Mouse (Mus musculus): Measurements from ENCODE around the gene Art3.

Art3 gene

DNA sequence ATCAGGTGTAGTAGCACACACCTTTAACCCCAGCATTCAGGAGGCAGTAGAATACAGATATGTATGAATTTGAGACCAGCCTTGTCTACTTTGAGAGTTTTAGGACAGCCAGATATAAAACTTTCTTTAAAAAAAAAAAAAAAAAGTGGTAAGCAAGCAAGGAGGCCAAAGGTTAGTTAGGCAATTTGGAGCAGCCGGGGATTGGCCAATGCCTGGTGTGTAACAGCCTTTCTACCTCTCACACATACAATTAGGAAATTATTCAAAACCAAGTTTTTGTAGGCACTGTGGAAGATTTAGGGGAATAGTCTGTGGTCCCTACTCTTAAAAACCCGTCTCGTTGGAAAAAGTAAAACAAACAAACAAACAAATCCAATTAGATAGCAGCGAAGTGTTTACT lies 9.0 kb upstream of the Art3 start:
- TF ChIP-seq GATA4 (IDR thresholded peaks at IDR 0.05; ENCODE audit: insufficient replicate concordance, low read length) = no peak

DNA sequence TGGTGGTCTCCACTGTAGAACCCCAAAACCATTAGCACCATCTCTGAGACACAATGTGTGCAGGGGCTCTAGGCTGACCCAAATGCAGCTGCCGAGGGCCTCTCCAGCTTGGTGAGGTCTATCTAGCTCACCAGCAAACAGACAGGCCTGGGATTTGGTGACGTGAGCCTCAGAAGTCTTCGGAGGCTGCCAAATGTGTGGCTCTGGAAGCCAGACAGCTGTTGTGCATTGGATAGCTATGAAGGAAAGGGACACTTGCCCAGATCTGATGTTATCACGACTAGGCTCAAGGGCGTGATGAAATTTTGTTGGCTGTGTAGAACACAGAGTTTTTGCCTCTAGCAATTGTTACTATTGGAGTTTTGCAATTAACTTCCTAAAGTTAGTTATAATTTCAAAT lies 8.4 kb upstream of the Art3 start:
- no peak for TF ChIP-seq GATA4 (IDR thresholded peaks at IDR 0.05; ENCODE audit: insufficient replicate concordance, low read length)

DNA sequence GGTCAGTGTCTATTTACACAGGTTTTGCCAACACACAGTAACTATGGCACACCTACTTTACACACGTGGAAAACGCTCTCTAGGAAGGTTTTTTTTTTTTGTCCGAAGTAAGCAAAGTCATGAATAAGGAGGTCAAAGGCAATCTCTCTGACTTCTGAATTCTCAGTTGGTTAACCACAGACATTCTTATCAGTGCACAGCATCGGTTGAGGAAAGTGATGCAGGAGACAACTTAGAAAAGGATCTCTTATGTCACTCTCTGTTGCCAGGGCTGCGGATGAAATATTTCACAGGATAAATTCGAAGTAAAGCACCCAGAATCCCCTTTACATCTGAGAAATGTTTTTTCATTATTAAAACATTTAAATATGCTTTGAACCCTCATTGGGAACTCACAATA lies 4.3 kb upstream of the Art3 start:
- TF ChIP-seq GATA4 (IDR thresholded peaks at IDR 0.05; ENCODE audit: insufficient replicate concordance, low read length) = peak; percentile 47

DNA sequence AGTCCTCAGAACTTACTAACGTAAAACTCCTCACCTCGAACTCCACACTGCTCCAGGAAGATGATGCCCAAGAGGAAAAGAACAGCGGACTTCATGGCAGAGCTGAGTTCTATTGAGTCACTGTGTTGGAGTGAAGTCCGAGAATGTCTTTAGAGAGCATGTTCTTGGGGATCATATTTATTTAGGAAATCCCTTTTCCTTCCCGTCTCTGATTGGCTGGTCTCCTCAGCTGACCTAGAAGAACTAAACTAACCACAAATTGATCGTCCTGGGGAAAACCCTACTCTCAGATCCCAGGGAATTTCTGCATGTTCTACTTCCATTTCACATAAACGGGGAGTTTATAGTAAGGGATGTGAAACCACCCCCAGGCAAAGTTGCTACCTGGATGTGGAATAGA lies 3.7 kb upstream of the Art3 start, which contains the start of gene Cxcl9:
Cxcl9 (minus strand) TSS at position 151 of the 400 bp plus-strand sequence.
- no peak for TF ChIP-seq GATA4 (IDR thresholded peaks at IDR 0.05; ENCODE audit: insufficient replicate concordance, low read length)

DNA sequence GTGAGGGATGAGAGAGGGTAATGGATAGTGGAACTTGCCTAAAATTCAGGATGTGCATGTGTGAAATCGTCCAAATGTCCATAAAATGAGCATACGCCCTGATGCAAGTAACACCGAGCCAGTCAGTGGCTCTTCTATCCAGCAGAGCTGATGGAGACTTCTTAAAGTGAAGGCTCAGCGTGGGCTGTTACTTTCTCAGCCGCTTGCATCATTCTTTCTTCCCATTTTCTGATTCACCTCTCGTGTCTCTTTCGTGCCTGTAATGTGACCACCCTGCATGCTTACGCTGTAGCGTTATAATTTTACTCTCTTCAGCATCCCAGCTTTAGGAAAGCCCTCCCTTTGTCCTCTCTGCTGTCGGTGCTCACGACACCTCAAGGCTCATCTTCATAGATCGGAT lies 505 bp upstream of the Art3 start:
- no peak for TF ChIP-seq GATA4 (IDR thresholded peaks at IDR 0.05; ENCODE audit: insufficient replicate concordance, low read length)

DNA sequence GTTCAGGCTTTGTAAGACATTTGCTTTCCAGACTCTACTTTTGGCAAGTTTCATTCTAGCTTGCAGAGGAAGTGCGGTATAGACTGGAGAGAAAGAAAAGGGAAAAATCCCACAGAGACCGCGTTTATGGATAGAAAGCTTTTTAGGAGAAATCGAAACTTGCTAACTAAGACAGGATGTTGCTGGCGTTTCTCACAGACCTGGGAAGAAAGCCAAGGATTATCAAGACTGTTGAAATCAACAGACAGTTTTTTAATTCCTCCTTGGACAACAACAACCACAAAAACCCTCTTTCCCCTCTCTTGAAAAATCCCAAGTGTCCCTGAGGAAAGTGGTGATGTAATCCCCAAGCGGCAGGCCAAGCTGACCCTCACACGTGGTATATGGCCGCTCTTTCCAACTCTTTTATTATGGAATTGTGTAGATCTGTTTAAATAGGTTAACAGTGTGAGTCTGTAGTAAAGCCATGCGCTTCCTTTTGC lies 773 bp downstream of the Art3 start:
- TF ChIP-seq GATA4 (IDR thresholded peaks at IDR 0.05; ENCODE audit: insufficient replicate concordance, low read length) = peak; percentile 70; the same call in 1 of the 2 replicates

DNA sequence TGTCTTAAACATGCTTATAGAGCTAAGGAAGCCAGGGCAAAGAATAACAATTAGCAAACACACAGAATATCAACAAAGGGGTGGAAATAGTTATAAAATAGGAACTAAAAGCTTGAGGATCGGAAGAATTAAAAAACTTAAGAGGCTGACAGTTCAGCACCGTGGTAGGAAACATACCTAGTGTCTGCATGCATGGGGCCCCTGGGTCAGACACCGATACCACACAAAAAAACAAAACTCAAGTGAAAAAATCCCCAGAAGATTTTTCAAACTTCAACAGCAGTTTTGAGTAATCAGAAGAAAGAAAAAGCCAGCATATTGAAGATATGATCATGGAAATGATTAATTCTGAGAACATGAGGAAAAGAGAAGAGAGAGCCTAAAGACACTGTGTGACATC lies 5.1 kb downstream of the Art3 start:
- TF ChIP-seq GATA4 (IDR thresholded peaks at IDR 0.05; ENCODE audit: insufficient replicate concordance, low read length) = no peak

DNA sequence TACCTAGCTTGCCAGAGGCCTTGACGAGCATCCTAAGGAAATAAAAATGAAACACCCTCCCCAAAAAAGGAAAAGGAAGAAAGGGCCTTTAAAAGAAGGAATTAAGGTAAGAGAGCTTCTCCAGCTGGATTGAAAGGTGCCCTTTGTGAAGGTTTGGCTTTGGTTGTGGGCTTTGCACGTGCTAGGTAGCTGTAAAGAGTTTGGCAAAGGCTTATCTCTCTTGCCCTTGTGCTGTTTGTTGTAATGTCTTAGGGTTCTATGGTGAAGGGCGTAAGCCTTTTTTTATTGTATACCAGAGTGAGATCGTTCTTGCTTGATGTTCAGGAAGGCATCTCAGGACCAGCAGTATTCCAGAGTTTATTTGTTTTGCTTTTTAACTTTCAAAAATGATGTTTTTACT lies 9.0 kb downstream of the Art3 start:
- TF ChIP-seq GATA4 (IDR thresholded peaks at IDR 0.05; ENCODE audit: insufficient replicate concordance, low read length) = no peak

DNA sequence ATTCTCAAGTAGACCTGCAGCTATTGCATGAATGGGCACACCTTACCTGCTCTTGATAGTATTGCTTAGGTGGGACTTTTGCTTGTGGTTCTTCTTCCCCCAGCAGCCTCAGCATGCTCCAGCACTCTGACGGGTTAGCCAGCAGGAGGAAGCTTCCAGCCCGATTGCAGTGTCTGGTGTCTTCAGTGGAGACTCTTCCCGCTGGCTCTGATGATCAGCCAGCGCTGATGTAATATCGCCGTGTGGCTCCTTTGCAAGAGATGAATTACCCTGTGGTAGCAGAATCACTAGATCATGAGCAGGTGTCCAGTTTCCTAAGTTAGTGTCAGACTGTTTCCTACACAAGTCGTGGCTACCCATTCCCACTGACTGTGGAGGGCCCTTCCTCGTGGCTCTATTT lies 13.4 kb downstream of the Art3 start:
- TF ChIP-seq GATA4 (IDR thresholded peaks at IDR 0.05; ENCODE audit: insufficient replicate concordance, low read length) = no peak

DNA sequence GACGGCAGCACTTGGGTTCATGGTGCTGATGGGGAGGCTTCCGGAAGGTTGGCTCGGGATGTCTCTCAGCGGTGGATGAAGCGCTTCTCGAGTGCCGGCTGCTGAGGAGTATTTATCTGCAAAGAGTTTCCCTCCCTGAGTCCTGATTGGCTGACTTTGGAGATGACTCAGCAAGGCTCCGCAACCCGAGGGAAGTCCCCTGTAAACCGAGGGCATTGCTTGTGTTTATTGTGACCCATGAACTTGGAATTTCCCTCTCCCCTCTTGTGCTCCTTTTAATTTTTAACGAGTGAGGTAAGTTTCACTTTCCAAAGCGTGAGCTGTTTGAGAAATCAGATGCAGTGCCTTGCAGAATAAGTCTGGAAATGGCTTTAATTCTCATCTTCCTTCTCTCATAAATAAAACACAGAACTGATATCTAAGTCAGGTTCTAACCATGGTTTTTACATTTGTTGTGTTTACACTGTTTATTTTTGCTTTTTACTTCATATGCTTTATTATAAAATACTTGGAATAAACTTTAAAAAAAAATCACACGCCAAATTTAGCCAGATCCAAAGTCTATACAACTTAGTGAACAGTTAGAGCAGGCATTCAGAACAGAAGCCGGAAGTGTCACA lies 17.3 kb downstream of the Art3 start, which contains the start of gene Cxcl10:
Cxcl10 (minus strand) TSS at position 96 of the 620 bp plus-strand sequence.
- peak; percentile 57; the same call in 1 of the 2 replicates for TF ChIP-seq GATA4 (IDR thresholded peaks at IDR 0.05; ENCODE audit: insufficient replicate concordance, low read length)

DNA sequence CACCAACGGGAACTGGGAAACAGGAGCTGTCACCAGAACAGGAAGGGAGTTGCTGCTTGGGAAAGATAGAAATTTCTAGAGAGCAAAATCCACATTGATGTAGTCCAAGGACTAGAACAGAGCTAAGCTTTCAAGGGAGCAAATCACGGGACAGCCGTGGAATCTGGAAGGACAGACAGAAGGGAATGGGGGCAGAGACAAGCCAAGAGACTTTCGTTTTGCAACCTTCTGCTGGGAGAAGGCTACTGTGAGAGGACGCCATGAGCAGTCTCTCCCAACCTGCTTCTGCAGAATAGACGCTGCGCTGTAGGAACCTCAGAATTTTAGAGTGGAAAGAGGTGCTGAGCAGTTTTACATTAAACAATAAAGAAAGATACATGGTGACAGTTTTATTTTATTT lies 18.1 kb downstream of the Art3 start:
- TF ChIP-seq GATA4 (IDR thresholded peaks at IDR 0.05; ENCODE audit: insufficient replicate concordance, low read length) = no peak

DNA sequence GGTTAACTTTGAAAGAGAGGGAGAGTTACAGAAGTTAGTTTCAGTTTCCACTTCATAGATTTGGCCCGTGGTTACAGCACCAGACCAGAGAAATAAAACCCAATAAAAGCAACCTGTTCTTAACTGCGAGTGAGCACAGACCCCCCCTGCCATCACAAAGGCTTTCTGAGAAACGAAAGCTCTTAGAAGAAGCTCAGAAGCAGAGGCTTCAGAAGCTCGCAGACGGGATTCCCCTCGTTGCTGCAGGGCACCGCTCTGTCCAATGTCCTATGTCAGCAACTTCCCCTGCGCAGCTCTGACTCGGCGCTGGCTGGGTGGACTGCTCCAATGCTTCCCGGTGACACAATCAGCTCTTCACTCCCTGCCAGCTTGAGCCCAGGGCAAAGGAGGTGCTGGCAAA lies 21.9 kb downstream of the Art3 start:
- TF ChIP-seq GATA4 (IDR thresholded peaks at IDR 0.05; ENCODE audit: insufficient replicate concordance, low read length) = no peak; the same call in 1 of the 2 replicates

DNA sequence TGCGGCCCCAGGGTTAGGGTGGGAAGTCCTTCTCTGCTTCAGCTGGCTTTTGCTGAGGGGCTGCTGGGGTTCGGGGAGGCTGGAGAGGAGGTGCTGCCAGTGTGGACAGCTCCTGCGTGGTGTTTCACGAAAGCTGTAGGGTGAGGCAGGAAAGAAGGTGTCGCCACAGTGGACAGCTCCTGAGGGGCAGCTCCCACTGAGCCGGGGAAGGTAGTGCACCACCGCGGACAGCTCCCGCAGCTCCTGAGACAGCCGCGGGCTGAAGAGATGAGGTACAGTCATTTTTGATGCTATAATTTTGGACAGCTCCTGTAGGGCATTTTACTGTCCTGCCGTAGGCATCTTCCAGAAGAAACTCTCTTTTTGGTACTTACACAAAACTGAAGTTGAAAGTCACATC lies 26.4 kb downstream of the Art3 start:
- no peak for TF ChIP-seq GATA4 (IDR thresholded peaks at IDR 0.05; ENCODE audit: insufficient replicate concordance, low read length)

DNA sequence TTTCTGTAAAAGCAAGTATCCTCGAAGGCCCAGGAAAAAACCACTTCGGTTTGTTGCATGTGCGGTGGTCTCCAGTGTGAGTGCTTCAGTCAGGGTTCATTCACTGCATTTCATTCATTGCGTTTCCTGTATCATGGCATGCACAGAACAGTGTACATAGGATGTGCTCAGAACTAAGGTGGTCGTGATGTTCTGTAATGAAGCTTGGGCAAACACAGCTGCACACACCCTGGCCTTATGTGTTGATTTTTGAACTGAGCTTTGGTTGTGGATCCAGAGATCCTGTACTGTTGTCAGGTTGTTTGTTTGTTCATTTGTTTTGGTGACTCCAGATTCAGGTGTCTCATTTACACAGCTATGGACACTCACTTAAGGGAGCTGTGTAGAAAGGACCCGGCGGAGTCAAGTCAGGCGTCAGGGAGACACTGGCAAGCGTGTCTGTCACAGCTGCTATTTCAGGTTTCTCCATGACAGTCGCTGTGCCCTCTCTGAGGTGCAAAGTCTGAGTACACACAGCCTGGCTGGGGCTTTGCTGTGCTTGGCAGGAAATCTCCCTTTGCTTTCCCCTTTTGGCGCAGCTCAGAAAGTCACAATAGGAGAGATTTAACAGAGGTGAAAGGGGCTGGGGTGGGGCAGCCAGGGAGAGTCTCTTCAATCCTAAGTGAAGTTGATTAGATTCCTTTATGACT lies 27.3 kb downstream of the Art3 start:
- TF ChIP-seq GATA4 (IDR thresholded peaks at IDR 0.05; ENCODE audit: insufficient replicate concordance, low read length) = no peak

DNA sequence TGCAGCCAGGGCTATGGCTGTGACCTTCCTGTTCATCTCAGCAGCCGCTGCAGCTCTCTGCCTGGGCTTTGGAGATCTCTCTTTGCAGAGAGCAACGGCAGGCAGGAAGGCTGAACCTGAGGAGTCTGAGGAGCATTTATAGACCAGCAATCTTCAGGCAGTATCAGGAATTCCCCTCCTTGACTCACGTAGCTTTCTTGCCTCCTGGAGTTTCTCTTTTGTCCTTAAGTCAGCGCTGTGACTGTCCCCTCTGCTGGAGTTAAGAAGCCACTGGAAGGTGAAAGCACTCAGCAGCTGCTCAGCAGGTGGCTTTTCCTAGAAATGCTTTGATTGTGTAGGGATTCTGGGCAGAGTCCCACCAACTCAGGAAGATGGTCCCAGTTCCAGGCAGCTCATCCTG lies 31.6 kb downstream of the Art3 start:
- no peak for TF ChIP-seq GATA4 (IDR thresholded peaks at IDR 0.05; ENCODE audit: insufficient replicate concordance, low read length)

DNA sequence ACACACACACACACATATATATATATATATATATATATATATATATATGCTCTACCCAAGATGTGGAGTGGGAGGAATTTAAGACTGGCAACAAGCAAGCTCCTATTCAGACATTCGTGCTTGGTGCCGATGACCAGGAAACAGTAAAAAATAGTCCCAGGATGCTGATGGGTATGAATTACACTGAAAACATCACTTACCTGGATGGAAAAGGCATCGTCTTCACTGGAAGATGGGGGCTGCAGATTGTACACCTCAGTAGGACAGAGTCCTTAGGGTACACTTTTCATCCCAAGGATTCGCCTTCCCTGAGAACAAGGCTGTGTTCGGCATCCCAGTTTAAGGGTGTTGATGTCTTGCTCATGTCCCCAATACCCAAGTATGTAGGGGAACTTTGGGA lies 32.4 kb downstream of the Art3 start:
- TF ChIP-seq GATA4 (IDR thresholded peaks at IDR 0.05; ENCODE audit: insufficient replicate concordance, low read length) = no peak

All from liver, adult (tissue).